In the genomic region with DNA sequence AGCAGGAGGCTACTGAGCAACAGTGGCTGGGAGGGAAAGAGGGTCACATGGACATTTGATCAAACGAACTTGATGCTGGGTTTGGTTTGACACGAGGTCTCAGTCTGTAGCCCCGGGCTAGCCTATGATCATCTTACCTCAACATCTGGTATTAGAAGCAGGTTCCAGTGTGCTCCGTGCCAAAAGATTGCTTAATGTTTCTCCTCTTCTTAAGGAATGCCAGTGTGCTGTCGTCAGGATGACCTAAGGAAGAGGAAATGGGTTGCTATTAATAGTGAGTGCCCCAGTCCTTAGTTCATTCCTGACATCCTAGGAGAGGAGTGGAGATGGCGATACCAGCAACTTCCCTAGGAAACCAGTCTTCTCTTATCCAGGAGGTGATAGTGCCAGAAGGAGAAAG, we compare ENCODE assay signal across 26 mouse cellular contexts. TPM values are rescaled to one million over a fixed set of nuclear protein-coding genes. Genes with fewer than 3 reads are reported as not detected.
DNase-seq lines count a peak whose midpoint lies in the region; ATAC-seq and TF ChIP-seq lines count a peak whose summit lies in the region.
"Had no signal": no experiment of that assay in that cellular context is flagged by ENCODE, and none has a peak within 500 bp of the region (broad histone marks: within the 10 kb centered on the region; RNA-seq: fewer than 3 reads in every experiment).

No protein-coding gene starts in this region.

- H3K4me3 ChIP-seq in intestine, embryonic 14.5 days (ENCODE audit: low read depth, low read length): no peak overlapping the region
- H3K4me3 ChIP-seq in intestine, embryonic 16.5 days (ENCODE audit: low read length): no peak overlapping the region
- no peak overlapping the region for H3K4me3 ChIP-seq in midbrain, embryonic 11.5 days (ENCODE audit: low read depth, low read length)
- no peak overlapping the region for H3K4me3 ChIP-seq in midbrain, embryonic 15.5 days
- H3K4me3 ChIP-seq in intestine, postnatal 0 days (ENCODE audit: low read depth, low read length): no peak overlapping the region
- no peak overlapping the region for H3K4me3 ChIP-seq in cerebellum, adult 2 months (replicated peaks; ENCODE audit: insufficient read depth, low read depth, low read length)
- no peak overlapping the region for H3K4me3 ChIP-seq in midbrain, embryonic 13.5 days (replicated peaks)
- H3K4me3 ChIP-seq: embryonic facial prominence, embryonic 12.5 days; forebrain, embryonic 15.5 days; hindbrain, embryonic 13.5 days; layer of hippocampus, adult 2 months; liver, embryonic 13.5 days had no signal

- peaks cover 41% of the 10 kb centered on the region for H3K27me3 ChIP-seq in intestine, embryonic 14.5 days (replicated peaks; ENCODE audit: control insufficient read depth, insufficient read depth, low read length)
- peaks cover 14% of the 10 kb centered on the region for H3K27me3 ChIP-seq in intestine, embryonic 16.5 days (replicated peaks; ENCODE audit: control insufficient read depth, insufficient read depth, low read length)
- peaks cover 37% of the 10 kb centered on the region for H3K27me3 ChIP-seq in midbrain, embryonic 11.5 days (ENCODE audit: control insufficient read depth, insufficient read depth, low read length)
- H3K27me3 ChIP-seq in midbrain, embryonic 15.5 days (replicated peaks): peaks cover 39% of the 10 kb centered on the region
- H3K27me3 ChIP-seq in intestine, postnatal 0 days (replicated peaks; ENCODE audit: control insufficient read depth, insufficient read depth, low read length): peaks cover 11% of the 10 kb centered on the region; the same call in 1 of the 2 replicates
- no peaks in the 10 kb centered on the region; the same call in 1 of the 2 replicates for H3K27me3 ChIP-seq in cerebellum, adult 2 months (ENCODE audit: control insufficient read depth, insufficient read depth, low read length)
- peaks cover 56% of the 10 kb centered on the region for H3K27me3 ChIP-seq in midbrain, embryonic 13.5 days

- peaks cover 4% of the 10 kb centered on the region; the same call in 1 of the 2 replicates for H3K4me1 ChIP-seq in intestine, embryonic 14.5 days (replicated peaks; ENCODE audit: control insufficient read depth, insufficient read depth, low read length)
- peaks cover 23% of the 10 kb centered on the region for H3K4me1 ChIP-seq in intestine, embryonic 16.5 days (ENCODE audit: control insufficient read depth, insufficient read depth, low read length)
- H3K4me1 ChIP-seq in midbrain, embryonic 11.5 days (ENCODE audit: control insufficient read depth, insufficient read depth, low read length): peaks cover 7% of the 10 kb centered on the region; the same call in 1 of the 2 replicates
- H3K4me1 ChIP-seq in midbrain, embryonic 15.5 days: peaks cover 17% of the 10 kb centered on the region
- peaks cover 11% of the 10 kb centered on the region; the same call in 1 of the 2 replicates for H3K4me1 ChIP-seq in intestine, postnatal 0 days (replicated peaks; ENCODE audit: control insufficient read depth, insufficient read depth, low read length)
- no peaks in the 10 kb centered on the region for H3K4me1 ChIP-seq in cerebellum, adult 2 months (ENCODE audit: control insufficient read depth, insufficient read depth, low read length)
- H3K4me1 ChIP-seq in midbrain, embryonic 13.5 days (replicated peaks): peaks cover 20% of the 10 kb centered on the region

- no peak for ATAC-seq in intestine, embryonic 14.5 days (replicated peaks; ENCODE audit: low FRiP score, low TSS enrichment, low read depth)
- no peak for ATAC-seq in intestine, embryonic 16.5 days
- ATAC-seq in midbrain, embryonic 11.5 days (ENCODE audit: low FRiP score): no peak
- no peak for ATAC-seq in midbrain, embryonic 15.5 days (replicated peaks)
- ATAC-seq in intestine, postnatal 0 days: 0 out of 2 replicates have a peak, but pooled peaks have one; percentile 5
- no peak for ATAC-seq in megakaryocyte progenitor cell, adult 5-6 weeks (replicated peaks; ENCODE audit: poor library complexity)
- no peak for ATAC-seq in midbrain, embryonic 13.5 days
- ATAC-seq: forebrain, embryonic 15.5 days; midbrain, embryonic 16.5 days had no signal

- no peak for TF ChIP-seq POLR2A in cerebellum, adult 2 months (IDR thresholded peaks at IDR 0.05; ENCODE audit: borderline replicate concordance, insufficient read depth, low read length)

- no peaks in the 10 kb centered on the region for H3K36me3 ChIP-seq in intestine, embryonic 14.5 days (ENCODE audit: control insufficient read depth, insufficient read depth, low read length)
- H3K36me3 ChIP-seq in intestine, embryonic 16.5 days (ENCODE audit: control insufficient read depth, insufficient read depth, low read length): no peaks in the 10 kb centered on the region
- no peaks in the 10 kb centered on the region for H3K36me3 ChIP-seq in midbrain, embryonic 11.5 days (ENCODE audit: control insufficient read depth, insufficient read depth, low read length)
- no peaks in the 10 kb centered on the region for H3K36me3 ChIP-seq in midbrain, embryonic 15.5 days (replicated peaks)
- H3K36me3 ChIP-seq in intestine, postnatal 0 days (ENCODE audit: control insufficient read depth, insufficient read depth): no peaks in the 10 kb centered on the region
- no peaks in the 10 kb centered on the region for H3K36me3 ChIP-seq in midbrain, embryonic 13.5 days
- H3K36me3 ChIP-seq: embryonic facial prominence, embryonic 12.5 days; forebrain, embryonic 15.5 days; hindbrain, embryonic 13.5 days; liver, embryonic 13.5 days had no signal

- TF ChIP-seq CTCF in intestine, postnatal 0 days (IDR thresholded peaks at IDR 0.05; ENCODE audit: low read depth): no peak
- TF ChIP-seq CTCF in cerebellum, adult 2 months (IDR thresholded peaks at IDR 0.05; ENCODE audit: borderline replicate concordance, insufficient read depth, low read depth, low read length): no peak

- DNase-seq in intestine, embryonic 14.5 days (ENCODE audit: low spot score): no peak
- DNase-seq in midbrain, embryonic 11.5 days (ENCODE audit: low spot score, missing footprints): peak; percentile 47
- no peak for DNase-seq in cerebellum, adult 2 months
- DNase-seq: adrenal gland, adult 8-10 months; B cell, adult 2 months; cerebellum, adult 9-10 months; gastrocnemius, postnatal 36 days; heart, postnatal 10 days; kidney, adult 11 months; kidney, postnatal 14 days; liver, embryonic 13.5 days; right cerebral cortex, postnatal 25 days; thymus, adult 2 months had no signal

- H3K27ac ChIP-seq in intestine, embryonic 14.5 days (ENCODE audit: low read depth): no peak overlapping the region
- no peak overlapping the region for H3K27ac ChIP-seq in intestine, embryonic 16.5 days (ENCODE audit: low read length)
- H3K27ac ChIP-seq in midbrain, embryonic 11.5 days (ENCODE audit: low read depth, low read length): no peak overlapping the region
- H3K27ac ChIP-seq in midbrain, embryonic 15.5 days: no peak overlapping the region
- 0 out of 2 replicates have a peak overlapping the region, but pooled peaks have one; percentile 31 for H3K27ac ChIP-seq in intestine, postnatal 0 days (ENCODE audit: low read depth, low read length)
- H3K27ac ChIP-seq in cerebellum, adult 2 months (ENCODE audit: insufficient read depth, low read length): no peak overlapping the region
- H3K27ac ChIP-seq in midbrain, embryonic 13.5 days: no peak overlapping the region
- H3K27ac ChIP-seq: embryonic facial prominence, embryonic 12.5 days; forebrain, embryonic 15.5 days; hindbrain, embryonic 13.5 days; layer of hippocampus, adult 2 months; liver, embryonic 13.5 days; macrophage had no signal

- H3K9ac ChIP-seq in intestine, embryonic 14.5 days (ENCODE audit: low read length): no peak overlapping the region
- H3K9ac ChIP-seq in intestine, embryonic 16.5 days (ENCODE audit: low read depth, low read length): no peak overlapping the region
- no peak overlapping the region for H3K9ac ChIP-seq in midbrain, embryonic 11.5 days (ENCODE audit: low read length)
- H3K9ac ChIP-seq in midbrain, embryonic 15.5 days: no peak overlapping the region
- no peak overlapping the region for H3K9ac ChIP-seq in intestine, postnatal 0 days (ENCODE audit: low read depth, low read length)
- H3K9ac ChIP-seq in midbrain, embryonic 13.5 days (replicated peaks): no peak overlapping the region
- H3K9ac ChIP-seq: embryonic facial prominence, embryonic 12.5 days; forebrain, embryonic 15.5 days; hindbrain, embryonic 13.5 days; liver, embryonic 13.5 days had no signal

- WGBS in intestine, embryonic 14.5 days: 57% methylated on average over 6 of the region's 6 CpGs
- WGBS in intestine, embryonic 16.5 days: 56% methylated on average over 6 of the region's 6 CpGs
- 74% methylated on average over 6 of the region's 6 CpGs for WGBS in midbrain, embryonic 11.5 days
- WGBS in midbrain, embryonic 15.5 days: 75% methylated on average over 6 of the region's 6 CpGs
- 36% methylated on average over 6 of the region's 6 CpGs for WGBS in intestine, postnatal 0 days
- 76% methylated on average over 6 of the region's 6 CpGs for WGBS in cerebellum, adult 2 months
- WGBS in midbrain, embryonic 13.5 days: 74% methylated on average over 6 of the region's 6 CpGs

- no peaks in the 10 kb centered on the region for H3K9me3 ChIP-seq in intestine, embryonic 14.5 days (ENCODE audit: control insufficient read depth, low read length)
- H3K9me3 ChIP-seq in intestine, embryonic 16.5 days (ENCODE audit: control insufficient read depth, low read length): no peaks in the 10 kb centered on the region
- no peaks in the 10 kb centered on the region for H3K9me3 ChIP-seq in midbrain, embryonic 11.5 days (ENCODE audit: control insufficient read depth, low read length)
- no peaks in the 10 kb centered on the region for H3K9me3 ChIP-seq in midbrain, embryonic 15.5 days
- H3K9me3 ChIP-seq in intestine, postnatal 0 days (ENCODE audit: control insufficient read depth): no peaks in the 10 kb centered on the region
- H3K9me3 ChIP-seq in midbrain, embryonic 13.5 days: no peaks in the 10 kb centered on the region
- H3K9me3 ChIP-seq: embryonic facial prominence, embryonic 12.5 days; forebrain, embryonic 15.5 days; hindbrain, embryonic 13.5 days; liver, embryonic 13.5 days had no signal

- peak overlapping the region; percentile 38; the same call in 1 of the 2 replicates for H3K4me2 ChIP-seq in intestine, embryonic 14.5 days (ENCODE audit: low read length)
- no peak overlapping the region for H3K4me2 ChIP-seq in intestine, embryonic 16.5 days (ENCODE audit: low read depth, low read length)
- H3K4me2 ChIP-seq in midbrain, embryonic 11.5 days: no peak overlapping the region
- H3K4me2 ChIP-seq in midbrain, embryonic 15.5 days: no peak overlapping the region
- H3K4me2 ChIP-seq in intestine, postnatal 0 days (replicated peaks; ENCODE audit: low read depth): peak overlapping the region; percentile 74
- no peak overlapping the region for H3K4me2 ChIP-seq in midbrain, embryonic 13.5 days (replicated peaks)
- H3K4me2 ChIP-seq: embryonic facial prominence, embryonic 12.5 days; forebrain, embryonic 15.5 days; hindbrain, embryonic 13.5 days; liver, embryonic 13.5 days had no signal

RNA-seq across cellular contexts. Expression of a gene that starts 3.7 kb away (rescaled TPM):
- 113 and 143 TPM in 2 replicates for polyA plus RNA-seq in intestine, embryonic 14.5 days (2014; fragmentation: Nextera tagmentation; extraction: Ambion mirVana)
- 187 and 217 TPM in 2 replicates for polyA plus RNA-seq in intestine, embryonic 16.5 days (2015; fragmentation: Nextera tagmentation; extraction: Ambion mirVana)
- 0.59 and 1.4 TPM in 2 replicates for polyA plus RNA-seq in midbrain, embryonic 11.5 days (2014; fragmentation: Nextera tagmentation; extraction: Ambion mirVana)
- polyA plus RNA-seq in midbrain, embryonic 15.5 days (2015; fragmentation: Nextera tagmentation; extraction: Ambion mirVana): 2.1 and 3.0 TPM in 2 replicates
- 96.0 and 116 TPM in 2 replicates for polyA plus RNA-seq in intestine, postnatal 0 days (2015; fragmentation: Nextera tagmentation; extraction: Ambion mirVana)
- not detected in 2 replicates for total RNA-seq in megakaryocyte progenitor cell, adult 5-6 weeks (2015)
- not detected in 2 replicates for total RNA-seq in megakaryocyte progenitor cell, adult 5-6 weeks (2017)
- polyA plus RNA-seq in cerebellum, adult 2 months (2012; rRNA removed): 0.52 and 0.67 TPM in 2 replicates
- polyA plus RNA-seq in midbrain, embryonic 13.5 days (2015; fragmentation: Nextera tagmentation; extraction: Ambion mirVana): 1.7 and 1.8 TPM in 2 replicates
- total RNA-seq: gastrocnemius, postnatal 36 days; neutrophil, adult 5-6 weeks had no signal
- polyA plus RNA-seq: macrophage had no signal

RNA-seq across cellular contexts. Expression of a gene that starts 19.2 kb away (rescaled TPM):
- polyA plus RNA-seq in intestine, embryonic 14.5 days (2014; fragmentation: Nextera tagmentation; extraction: Ambion mirVana): 99.7 and 104 TPM in 2 replicates
- 102 and 106 TPM in 2 replicates for polyA plus RNA-seq in intestine, embryonic 16.5 days (2015; fragmentation: Nextera tagmentation; extraction: Ambion mirVana)
- 37.8 and 41.2 TPM in 2 replicates for polyA plus RNA-seq in midbrain, embryonic 11.5 days (2014; fragmentation: Nextera tagmentation; extraction: Ambion mirVana)
- 68.4 and 70.1 TPM in 2 replicates for polyA plus RNA-seq in midbrain, embryonic 15.5 days (2015; fragmentation: Nextera tagmentation; extraction: Ambion mirVana)
- 60.1 and 61.9 TPM in 2 replicates for polyA plus RNA-seq in intestine, postnatal 0 days (2015; fragmentation: Nextera tagmentation; extraction: Ambion mirVana)
- total RNA-seq in megakaryocyte progenitor cell, adult 5-6 weeks (2015): 133 and 142 TPM in 2 replicates
- 59.3 and 65.3 TPM in 2 replicates for total RNA-seq in megakaryocyte progenitor cell, adult 5-6 weeks (2017)
- 59.0 and 65.1 TPM in 2 replicates for polyA plus RNA-seq in cerebellum, adult 2 months (2012; rRNA removed)
- polyA plus RNA-seq in midbrain, embryonic 13.5 days (2015; fragmentation: Nextera tagmentation; extraction: Ambion mirVana): 50.7 and 51.2 TPM in 2 replicates

RNA-seq across cellular contexts. Expression of a gene that starts 33.5 kb away (rescaled TPM):
- 15.9 and 20.2 TPM in 2 replicates for polyA plus RNA-seq in intestine, embryonic 14.5 days (2014; fragmentation: Nextera tagmentation; extraction: Ambion mirVana)
- 11.9 and 13.4 TPM in 2 replicates for polyA plus RNA-seq in intestine, embryonic 16.5 days (2015; fragmentation: Nextera tagmentation; extraction: Ambion mirVana)
- 16.1 and 17.7 TPM in 2 replicates for polyA plus RNA-seq in midbrain, embryonic 11.5 days (2014; fragmentation: Nextera tagmentation; extraction: Ambion mirVana)
- polyA plus RNA-seq in midbrain, embryonic 15.5 days (2015; fragmentation: Nextera tagmentation; extraction: Ambion mirVana): 156 and 157 TPM in 2 replicates
- 5.6 and 6.5 TPM in 2 replicates for polyA plus RNA-seq in intestine, postnatal 0 days (2015; fragmentation: Nextera tagmentation; extraction: Ambion mirVana)
- 0.39 and 1.2 TPM in 2 replicates for total RNA-seq in megakaryocyte progenitor cell, adult 5-6 weeks (2015)
- 0.04 and 0.44 TPM in 2 replicates for total RNA-seq in megakaryocyte progenitor cell, adult 5-6 weeks (2017)
- 12.1 and 12.4 TPM in 2 replicates for polyA plus RNA-seq in cerebellum, adult 2 months (2012; rRNA removed)
- 63.4 and 69.7 TPM in 2 replicates for polyA plus RNA-seq in midbrain, embryonic 13.5 days (2015; fragmentation: Nextera tagmentation; extraction: Ambion mirVana)

RNA-seq across cellular contexts. Expression of a gene that starts 43.0 kb away (rescaled TPM):
- 78.1 and 78.3 TPM in 2 replicates for polyA plus RNA-seq in intestine, embryonic 14.5 days (2014; fragmentation: Nextera tagmentation; extraction: Ambion mirVana)
- polyA plus RNA-seq in intestine, embryonic 16.5 days (2015; fragmentation: Nextera tagmentation; extraction: Ambion mirVana): 48.7 and 54.2 TPM in 2 replicates
- 2.5 and 2.7 TPM in 2 replicates for polyA plus RNA-seq in midbrain, embryonic 11.5 days (2014; fragmentation: Nextera tagmentation; extraction: Ambion mirVana)
- polyA plus RNA-seq in midbrain, embryonic 15.5 days (2015; fragmentation: Nextera tagmentation; extraction: Ambion mirVana): not detected in 2 replicates
- 62.1 and 76.6 TPM in 2 replicates for polyA plus RNA-seq in intestine, postnatal 0 days (2015; fragmentation: Nextera tagmentation; extraction: Ambion mirVana)
- not detected in 2 replicates for total RNA-seq in megakaryocyte progenitor cell, adult 5-6 weeks (2015)
- total RNA-seq in megakaryocyte progenitor cell, adult 5-6 weeks (2017): not detected in 2 replicates
- polyA plus RNA-seq in cerebellum, adult 2 months (2012; rRNA removed): 0.07 TPM in 1 of 2 replicates, not detected in the other
- polyA plus RNA-seq in midbrain, embryonic 13.5 days (2015; fragmentation: Nextera tagmentation; extraction: Ambion mirVana): not detected in 2 replicates
- total RNA-seq: adrenal gland, adult 8-10 months; gastrocnemius, postnatal 36 days; layer of hippocampus, adult 2 months; left cerebral cortex, adult 8-10 months had no signal
- polyA plus RNA-seq: forebrain, embryonic 15.5 days; hindbrain, embryonic 13.5 days; macrophage; midbrain, embryonic 16.5 days had no signal

RNA-seq across cellular contexts. Expression of a gene that starts 57.6 kb away (rescaled TPM):
- polyA plus RNA-seq in intestine, embryonic 14.5 days (2014; fragmentation: Nextera tagmentation; extraction: Ambion mirVana): 22.7 and 24.6 TPM in 2 replicates
- polyA plus RNA-seq in intestine, embryonic 16.5 days (2015; fragmentation: Nextera tagmentation; extraction: Ambion mirVana): 27.2 TPM in 2 replicates
- polyA plus RNA-seq in midbrain, embryonic 11.5 days (2014; fragmentation: Nextera tagmentation; extraction: Ambion mirVana): 9.1 and 9.2 TPM in 2 replicates
- 7.2 and 8.4 TPM in 2 replicates for polyA plus RNA-seq in midbrain, embryonic 15.5 days (2015; fragmentation: Nextera tagmentation; extraction: Ambion mirVana)
- polyA plus RNA-seq in intestine, postnatal 0 days (2015; fragmentation: Nextera tagmentation; extraction: Ambion mirVana): 30.3 and 31.4 TPM in 2 replicates
- total RNA-seq in megakaryocyte progenitor cell, adult 5-6 weeks (2015): 1.9 and 3.9 TPM in 2 replicates
- total RNA-seq in megakaryocyte progenitor cell, adult 5-6 weeks (2017): 0.92 and 3.4 TPM in 2 replicates
- 9.5 and 10.9 TPM in 2 replicates for polyA plus RNA-seq in cerebellum, adult 2 months (2012; rRNA removed)
- 7.5 and 7.7 TPM in 2 replicates for polyA plus RNA-seq in midbrain, embryonic 13.5 days (2015; fragmentation: Nextera tagmentation; extraction: Ambion mirVana)

Comparison
In these comparisons a context has a peak if more than half of its experiments do, and no peak if none do; other contexts are left out.
1. H3K4me2 ChIP-seq: peak in intestine, embryonic 14.5 days (single experiment) and intestine, postnatal 0 days (single experiment); none in intestine, embryonic 16.5 days (single experiment), midbrain, embryonic 11.5 days (single experiment), midbrain, embryonic 15.5 days (single experiment) and midbrain, embryonic 13.5 days (single experiment).
2. RNA of a gene that starts 3.7 kb away (polyA plus RNA-seq): 187 to 217 TPM in intestine, embryonic 16.5 days, 113 to 143 TPM in intestine, embryonic 14.5 days and 96.0 to 116 TPM in intestine, postnatal 0 days; 2.1 to 3.0 TPM in midbrain, embryonic 15.5 days, 1.7 to 1.8 TPM in midbrain, embryonic 13.5 days, 0.59 to 1.4 TPM in midbrain, embryonic 11.5 days and 0.52 to 0.67 TPM in cerebellum, adult 2 months; every median in the first group is over 10 times any median in the second.